Mouse (Mus musculus): Measurements from ENCODE around the gene Wfdc11. TPM values are rescaled to one million over a fixed set of nuclear protein-coding genes. Genes with fewer than 3 reads are reported as not detected.

The Wfdc11 gene
- not detected in 2 replicates for polyA plus RNA-seq (2012; rRNA removed)

GRCm38 (mm10) chr2:164673987-164674386, at the start of gene Wfdc11:
Wfdc11 (minus strand) TSS chr2:164674087.

GRCm38 (mm10) chr2:164715005-164715404, 41.1 kb upstream of the Wfdc11 start, which contains the start of gene Spint5:
Spint5 (plus strand) TSS chr2:164715305.

DNA sequence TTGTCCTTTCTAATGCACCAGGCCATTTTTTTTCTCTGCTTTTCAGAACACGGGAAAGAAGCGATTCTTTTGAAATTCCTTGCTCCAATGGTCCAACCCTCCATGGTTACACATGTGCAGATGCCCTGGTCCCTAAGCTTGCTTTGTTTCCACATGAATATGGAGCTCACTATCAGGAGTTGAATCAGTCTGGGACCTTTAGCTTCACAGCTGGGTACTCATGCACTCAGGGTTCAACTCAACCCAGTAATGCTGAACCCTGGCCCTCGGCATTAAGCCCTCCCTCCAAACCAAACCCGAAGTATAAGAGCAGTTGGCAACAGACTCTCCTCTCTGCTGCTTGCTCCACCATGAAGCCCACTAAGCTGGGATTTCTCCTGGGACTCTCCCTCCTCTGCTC, 24.3 kb upstream of the Wfdc11 start, which contains the start of gene Spint4:
Gene Spint4, plus strand, starts transcription at position 301 of the 400 bp plus-strand sequence.

GRCm38 (mm10) chr2:164684807-164685206, 10.9 kb upstream of the Wfdc11 start, which contains the start of gene Wfdc13:
Wfdc13 (plus strand) TSS chr2:164685107.

DNA sequence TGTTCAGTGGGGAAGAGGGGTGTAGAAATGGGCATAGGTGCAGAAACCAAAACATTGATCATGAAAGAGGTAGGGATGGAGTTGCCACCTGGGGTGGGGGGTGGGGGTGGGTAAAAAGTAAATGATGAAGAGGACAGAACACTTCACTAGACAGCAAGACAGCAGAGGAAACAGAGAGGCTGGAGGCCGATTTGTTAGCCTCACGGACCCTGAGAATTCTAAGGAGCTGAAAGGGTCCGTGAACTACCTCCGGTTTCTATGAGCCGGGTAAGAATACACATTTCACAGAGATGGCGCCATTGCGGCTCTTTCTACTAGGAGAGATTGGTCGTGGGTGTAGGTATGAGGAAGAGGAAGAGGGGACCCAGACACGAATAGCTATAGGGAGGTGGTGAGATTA, 17.4 kb downstream of the Wfdc11 start, which contains the start of gene Wfdc9:
Gene Wfdc9, minus strand, starts transcription at position 101 of the 400 bp plus-strand sequence.

GRCm38 (mm10) chr2:164655858-164656257, 18.0 kb downstream of the Wfdc11 start, which contains the start of gene Wfdc10:
Wfdc10 (plus strand) TSS chr2:164656046.

GRCm38 (mm10) chr2:164638696-164639095, 35.2 kb downstream of the Wfdc11 start, which contains the start of gene Wfdc16:
Wfdc16 (minus strand) TSS chr2:164638796.

GRCm38 (mm10) chr2:164613471-164613870, 60.4 kb downstream of the Wfdc11 start, which contains the start of the genes Wfdc6b and Wfdc8:
Wfdc6b (plus strand) TSS chr2:164613522.
Wfdc8 (minus strand) TSS chr2:164613626.

Other genes with a start within 250 kb of the Wfdc11 start
- gene Sdc4, start 230.2 kb downstream of the Wfdc11 start, polyA plus RNA-seq (2012; rRNA removed): 10.9 and 13.1 TPM in 2 replicates
- 13.3 and 16.2 TPM in 2 replicates for gene Sys1, start 217.1 kb downstream of the Wfdc11 start, polyA plus RNA-seq (2012; rRNA removed)
- 0.15 and 0.50 TPM in 2 replicates for gene Gm20458, start 213.1 kb downstream of the Wfdc11 start, polyA plus RNA-seq (2012; rRNA removed)
- gene Trp53tg5, start 200.4 kb downstream of the Wfdc11 start, polyA plus RNA-seq (2012; rRNA removed): not detected in 2 replicates
- 5.0 and 5.1 TPM in 2 replicates for gene Dbndd2, start 188.0 kb downstream of the Wfdc11 start, polyA plus RNA-seq (2012; rRNA removed)
- gene Pigt, start 176.6 kb downstream of the Wfdc11 start, polyA plus RNA-seq (2012; rRNA removed): 16.7 and 21.2 TPM in 2 replicates
- gene Wfdc2, start 111.7 kb downstream of the Wfdc11 start, polyA plus RNA-seq (2012; rRNA removed): 0.70 and 1.2 TPM in 2 replicates
- not detected in 2 replicates for gene Spint3, start 100.6 kb downstream of the Wfdc11 start, polyA plus RNA-seq (2012; rRNA removed)
- gene Wfdc6a, start 88.6 kb downstream of the Wfdc11 start, polyA plus RNA-seq (2012; rRNA removed): 0.07 TPM in 1 of 2 replicates, not detected in the other
- gene Eppin, start 80.5 kb downstream of the Wfdc11 start, polyA plus RNA-seq (2012; rRNA removed): not detected in 2 replicates
- gene Wfdc6b, start 60.6 kb downstream of the Wfdc11 start, polyA plus RNA-seq (2012; rRNA removed): not detected in 2 replicates
- not detected in 2 replicates for gene Wfdc8, start 60.5 kb downstream of the Wfdc11 start, polyA plus RNA-seq (2012; rRNA removed)
- not detected in 2 replicates for gene Wfdc16, start 35.3 kb downstream of the Wfdc11 start, polyA plus RNA-seq (2012; rRNA removed)
- gene Wfdc10, start 18.0 kb downstream of the Wfdc11 start, polyA plus RNA-seq (2012; rRNA removed): not detected in 2 replicates
- gene Wfdc9, start 17.5 kb downstream of the Wfdc11 start, polyA plus RNA-seq (2012; rRNA removed): not detected in 2 replicates
- gene Wfdc13, start 11.0 kb upstream of the Wfdc11 start, polyA plus RNA-seq (2012; rRNA removed): not detected in 2 replicates
- gene Spint4, start 24.4 kb upstream of the Wfdc11 start, polyA plus RNA-seq (2012; rRNA removed): not detected in 2 replicates
- gene Spint5, start 41.2 kb upstream of the Wfdc11 start, polyA plus RNA-seq (2012; rRNA removed): not detected in 2 replicates
- gene Wfdc3, start 71.8 kb upstream of the Wfdc11 start, polyA plus RNA-seq (2012; rRNA removed): 1.6 and 1.7 TPM in 2 replicates
- 26.6 and 27.2 TPM in 2 replicates for gene Dnttip1, start 71.9 kb upstream of the Wfdc11 start, polyA plus RNA-seq (2012; rRNA removed)
- 386 and 491 TPM in 2 replicates for gene Ube2c, start 95.8 kb upstream of the Wfdc11 start, polyA plus RNA-seq (2012; rRNA removed)
- 0.45 and 15.8 TPM in 2 replicates for gene Tnnc2, start 105.9 kb upstream of the Wfdc11 start, polyA plus RNA-seq (2012; rRNA removed)
- 2.3 and 2.4 TPM in 2 replicates for gene Snx21, start 111.7 kb upstream of the Wfdc11 start, polyA plus RNA-seq (2012; rRNA removed)
- 19.0 and 20.4 TPM in 2 replicates for gene Acot8, start 130.8 kb upstream of the Wfdc11 start, polyA plus RNA-seq (2012; rRNA removed)
- gene Zswim3, start 131.0 kb upstream of the Wfdc11 start, polyA plus RNA-seq (2012; rRNA removed): 2.2 and 2.4 TPM in 2 replicates
- 1.8 and 2.2 TPM in 2 replicates for gene Zswim1, start 148.6 kb upstream of the Wfdc11 start, polyA plus RNA-seq (2012; rRNA removed)
- gene Spata25, start 154.4 kb upstream of the Wfdc11 start, polyA plus RNA-seq (2012; rRNA removed): 0.05 TPM in 1 of 2 replicates, not detected in the other
- gene Ctsa, start 158.8 kb upstream of the Wfdc11 start, polyA plus RNA-seq (2012; rRNA removed): 58.4 and 71.2 TPM in 2 replicates
- gene Neurl2, start 159.4 kb upstream of the Wfdc11 start, polyA plus RNA-seq (2012; rRNA removed): 0.88 and 0.89 TPM in 2 replicates
- gene Pltp, start 183.6 kb upstream of the Wfdc11 start, polyA plus RNA-seq (2012; rRNA removed): 6.8 and 8.1 TPM in 2 replicates
- 17.5 and 19.0 TPM in 2 replicates for gene Pcif1, start 205.2 kb upstream of the Wfdc11 start, polyA plus RNA-seq (2012; rRNA removed)
- gene Zfp335, start 237.7 kb upstream of the Wfdc11 start, polyA plus RNA-seq (2012; rRNA removed): 7.7 and 8.5 TPM in 2 replicates